Mouse (Mus musculus) liver, embryonic 14.5 days (tissue): ENCODE data around the gene Rtel1.

Experiments
- CTCF ChIP-seq: IDR thresholded peaks from 2 replicates; pipeline ENCODE4 v1.5.1; 2016; ENCODE audit warnings: antibody characterized with exemption, low read depth, control low read depth
- EP300 ChIP-seq: IDR thresholded peaks from 2 replicates; pipeline ENCODE4 v1.6.1; 2016; ENCODE audit warnings: antibody characterized with exemption, low read depth

GRCm38 (mm10) chr2:181385885-181386284 lies 66.3 kb downstream of the Rtel1 start:
- no peak for TF ChIP-seq CTCF
- no peak for TF ChIP-seq EP300
